Mouse (Mus musculus) CH12.LX (cell line): ENCODE measurements at regions not wholly inside any gene's neighbourhood (a gene's known extent, or its start where the extent isn't known, plus 50 kb on each side); places are given as distances from the start of the nearest gene placed in this dataset.

Experiments used
- BHLHE40 ChIP-seq: IDR thresholded peaks from 2 replicates; pipeline ENCODE4 v1.6.1; 2011; ENCODE audit warnings: mild to moderate bottlenecking, low read depth, low read length, improper control_type of control experiment
- CTCF ChIP-seq, 2 experiments: IDR thresholded peaks in 1 of 2; conservative IDR thresholded peaks in 1 of 2; 2 replicates each; pipeline ENCODE4 v1.5.1; 2011 to 2012; ENCODE audit warnings: low read depth in 2 of 2, low read length in 2 of 2, improper control_type of control experiment in 1 of 2, inconsistent platforms in 1 of 2, mild to moderate bottlenecking in 1 of 2, moderate library complexity in 1 of 2
- ELF1 ChIP-seq: IDR thresholded peaks from 2 replicates; pipeline ENCODE4 v1.6.1; 2014; ENCODE audit warnings: low read depth, mild to moderate bottlenecking, inconsistent platforms, low read length, improper control_type of control experiment
- HCFC1 ChIP-seq: IDR thresholded peaks from 2 replicates; pipeline ENCODE4 v1.6.1; 2012; ENCODE audit warnings: low read depth, mild to moderate bottlenecking, inconsistent platforms, low read length, improper control_type of control experiment
- JUN ChIP-seq: IDR thresholded peaks from 2 replicates; pipeline ENCODE4 v1.6.1; 2011; ENCODE audit warnings: low read depth, mild to moderate bottlenecking, low read length, improper control_type of control experiment, moderate library complexity; ENCODE audit not compliant: insufficient read depth
- JUND ChIP-seq: conservative IDR thresholded peaks from 2 replicates; pipeline ENCODE4 v1.6.1; 2011; ENCODE audit warnings: low read depth, low read length, improper control_type of control experiment
- KAT2A ChIP-seq: IDR thresholded peaks from 2 replicates; pipeline ENCODE4 v1.6.1; 2012; ENCODE audit warnings: low read length, improper control_type of control experiment, inconsistent platforms; ENCODE audit not compliant: insufficient replicate concordance
- MAX ChIP-seq: IDR thresholded peaks from 2 replicates; pipeline ENCODE4 v1.6.1; 2011; ENCODE audit warnings: low read length, improper control_type of control experiment
- POLR2A ChIP-seq: IDR thresholded peaks from 2 replicates; pipeline ENCODE4 v1.6.1; 2011; ENCODE audit warnings: low read depth, mild to moderate bottlenecking, improper control_type of control experiment, low read length
- RCOR1 ChIP-seq: conservative IDR thresholded peaks from 2 replicates; pipeline ENCODE4 v1.6.1; 2012; ENCODE audit warnings: low read depth, mild to moderate bottlenecking, inconsistent platforms, low read length, improper control_type of control experiment
- ZKSCAN1 ChIP-seq: IDR thresholded peaks from 2 replicates; pipeline ENCODE4 v1.6.1; 2012; ENCODE audit warnings: low read depth, inconsistent platforms, low read length, improper control_type of control experiment, borderline replicate concordance

- TF ChIP-seq CTCF (conservative IDR thresholded peaks at IDR 0.05 in 1 of 2, IDR thresholded peaks at IDR 0.05 in 1 of 2; ENCODE audit: low read depth in 2 of 2, low read length in 2 of 2) (no peak), POLR2A (no peak), MAX (no peak), JUND (no peak), KAT2A (no peak), HCFC1 (no peak), ELF1 (no peak), RCOR1 (no peak), JUN (no peak), ZKSCAN1 (no peak), BHLHE40 (no peak)
Observed at GRCm38 (mm10) chr19:18050353-18050752, 212.9 kb upstream of the Pcsk5 start.
